Mouse (Mus musculus) CH12.LX (cell line): ENCODE results near the gene Nipal4. TPM values are rescaled to one million over a fixed set of nuclear protein-coding genes. Genes with fewer than 3 reads are reported as not detected.
A peak's percentile ranks its signal among the peaks of the same experiment; 100 is the strongest.

Experiments used
- DNase-seq: peaks from one replicate; pipeline ENCODE4 v3.0.0-alpha.2; 2013; ENCODE audit errors: extremely low read depth
- H3K27ac ChIP-seq: 2 replicates; pipeline ENCODE4 v1.5.1; 2012; ENCODE audit warnings: low read depth, mild to moderate bottlenecking, control low read depth, moderate library complexity; ENCODE audit not compliant: insufficient read depth
- H3K27me3 ChIP-seq: replicated peaks from 2 replicates; pipeline ENCODE3; 2012; ENCODE audit warnings: inconsistent platforms
- H3K36me3 ChIP-seq, 2 experiments: replicated peaks in 1 of 2; 2 replicates each; pipeline versions ENCODE3 to v1.6.1; 2012; ENCODE audit warnings: inconsistent platforms in 1 of 2, low read length in 1 of 2, mild to moderate bottlenecking in 1 of 2, mixed read lengths in 1 of 2, moderate library complexity in 1 of 2; ENCODE audit not compliant: control insufficient read depth in 1 of 2, insufficient read depth in 1 of 2
- H3K4me1 ChIP-seq, 2 experiments: 2 replicates each; pipeline ENCODE4 v1.6.1; 2012; ENCODE audit warnings: inconsistent platforms in 1 of 2, moderate library complexity in 1 of 2; ENCODE audit not compliant: insufficient read depth in 2 of 2, control insufficient read depth in 1 of 2
- H3K4me2 ChIP-seq: 2 replicates; pipeline ENCODE4 v1.6.1; 2012; ENCODE audit warnings: low read depth, mild to moderate bottlenecking, control low read depth; ENCODE audit not compliant: poor library complexity, insufficient read depth, severe bottlenecking
- H3K4me3 ChIP-seq, 3 experiments: fragments of 150-350 bp in 1 of 3; sonication (generic) in 1 of 3; replicated peaks in 1 of 3; 2 replicates each; pipeline versions ENCODE3 to v1.5.1; 2011 to 2012; ENCODE audit warnings: low read depth in 2 of 3, low read length in 2 of 3, mild to moderate bottlenecking in 2 of 3, moderate library complexity in 2 of 3, control low read depth in 1 of 3, improper control_type of control experiment in 1 of 3, inconsistent platforms in 1 of 3, mixed read lengths in 1 of 3; ENCODE audit not compliant: poor library complexity in 1 of 3
- H3K79me2 ChIP-seq: replicated peaks from 2 replicates; pipeline ENCODE4 v1.6.1; 2012; ENCODE audit warnings: mild to moderate bottlenecking, moderate library complexity; ENCODE audit not compliant: control insufficient read depth, poor library complexity, insufficient read depth, severe bottlenecking; ENCODE audit errors: extremely low read depth
- H3K9ac ChIP-seq: 2 replicates; pipeline ENCODE4 v1.6.1; 2012; ENCODE audit warnings: low read depth, mild to moderate bottlenecking, control low read depth, moderate library complexity; ENCODE audit not compliant: insufficient read depth
- H3K9me3 ChIP-seq: replicated peaks from 2 replicates; pipeline ENCODE3; 2012; ENCODE audit warnings: low read length, inconsistent platforms, mixed read lengths
- BHLHE40 ChIP-seq: IDR thresholded peaks from 2 replicates; pipeline ENCODE4 v1.6.1; 2011; ENCODE audit warnings: mild to moderate bottlenecking, low read depth, low read length, improper control_type of control experiment
- CHD1 ChIP-seq: IDR thresholded peaks from 2 replicates; pipeline ENCODE4 v1.6.1; 2012; ENCODE audit warnings: low read depth, low read length, improper control_type of control experiment, inconsistent platforms
- CHD2 ChIP-seq: IDR thresholded peaks from 2 replicates; pipeline ENCODE4 v1.6.1; 2011; ENCODE audit warnings: low read length, improper control_type of control experiment
- CTCF ChIP-seq, 2 experiments: IDR thresholded peaks in 1 of 2; conservative IDR thresholded peaks in 1 of 2; 2 replicates each; pipeline ENCODE4 v1.5.1; 2011 to 2012; ENCODE audit warnings: low read depth in 2 of 2, low read length in 2 of 2, improper control_type of control experiment in 1 of 2, inconsistent platforms in 1 of 2, mild to moderate bottlenecking in 1 of 2, moderate library complexity in 1 of 2
- E2F4 ChIP-seq: IDR thresholded peaks from 2 replicates; pipeline ENCODE4 v1.6.1; 2011; ENCODE audit warnings: low read depth, low read length, improper control_type of control experiment; ENCODE audit not compliant: insufficient replicate concordance
- EP300 ChIP-seq: IDR thresholded peaks from 2 replicates; pipeline ENCODE4 v1.6.1; 2011; ENCODE audit warnings: low read length, improper control_type of control experiment
- ETS1 ChIP-seq: conservative IDR thresholded peaks from 2 replicates; pipeline ENCODE4 v1.6.1; 2012; ENCODE audit warnings: low read depth, mild to moderate bottlenecking, inconsistent platforms, low read length, improper control_type of control experiment, moderate library complexity
- GABPA ChIP-seq: IDR thresholded peaks from 2 replicates; pipeline ENCODE4 v1.6.1; 2012; ENCODE audit warnings: low read depth, low read length, improper control_type of control experiment, inconsistent platforms; ENCODE audit not compliant: insufficient replicate concordance
- HCFC1 ChIP-seq: IDR thresholded peaks from 2 replicates; pipeline ENCODE4 v1.6.1; 2012; ENCODE audit warnings: low read depth, mild to moderate bottlenecking, inconsistent platforms, low read length, improper control_type of control experiment
- IRF4 ChIP-seq: IDR thresholded peaks from 2 replicates; pipeline ENCODE4 v1.6.1; 2014; ENCODE audit warnings: low read depth, mild to moderate bottlenecking, inconsistent platforms, low read length, improper control_type of control experiment
- JUND ChIP-seq: conservative IDR thresholded peaks from 2 replicates; pipeline ENCODE4 v1.6.1; 2011; ENCODE audit warnings: low read depth, low read length, improper control_type of control experiment
- MAFK ChIP-seq: IDR thresholded peaks from 2 replicates; pipeline ENCODE4 v1.6.1; 2011; ENCODE audit warnings: low read length, improper control_type of control experiment; ENCODE audit not compliant: insufficient replicate concordance
- MXI1 ChIP-seq: IDR thresholded peaks from 2 replicates; pipeline ENCODE4 v1.6.1; 2011; ENCODE audit warnings: mild to moderate bottlenecking, low read depth, low read length, improper control_type of control experiment
- NRF1 ChIP-seq: IDR thresholded peaks from 2 replicates; pipeline ENCODE4 v1.6.1; 2014; ENCODE audit warnings: low read depth, mild to moderate bottlenecking, inconsistent platforms, low read length, improper control_type of control experiment, moderate library complexity
- RCOR1 ChIP-seq: conservative IDR thresholded peaks from 2 replicates; pipeline ENCODE4 v1.6.1; 2012; ENCODE audit warnings: low read depth, mild to moderate bottlenecking, inconsistent platforms, low read length, improper control_type of control experiment
- SMC3 ChIP-seq: IDR thresholded peaks from 2 replicates; pipeline ENCODE4 v1.6.1; 2011; ENCODE audit warnings: low read depth, low read length, improper control_type of control experiment
- TBP ChIP-seq: conservative IDR thresholded peaks from 2 replicates; pipeline ENCODE4 v1.6.1; 2011; ENCODE audit warnings: low read depth, low read length, improper control_type of control experiment
- UBTF ChIP-seq: IDR thresholded peaks from 2 replicates; pipeline ENCODE4 v1.6.1; 2012; ENCODE audit warnings: low read depth, mild to moderate bottlenecking, inconsistent platforms, low read length, improper control_type of control experiment, moderate library complexity
- USF2 ChIP-seq: conservative IDR thresholded peaks from 2 replicates; pipeline ENCODE4 v1.6.1; 2011; ENCODE audit warnings: low read depth, low read length, improper control_type of control experiment
- ZKSCAN1 ChIP-seq: IDR thresholded peaks from 2 replicates; pipeline ENCODE4 v1.6.1; 2012; ENCODE audit warnings: low read depth, inconsistent platforms, low read length, improper control_type of control experiment, borderline replicate concordance
- ZNF384 ChIP-seq: IDR thresholded peaks from 2 replicates; pipeline ENCODE4 v1.6.1; 2012; ENCODE audit warnings: low read depth, low read length, improper control_type of control experiment, inconsistent platforms
- dilution Hi-C: fragments of 300-500 bp; cut with MboI; formaldehyde crosslinking; loops from 2 replicates; pipeline ENCODE4 v1.14.3; 2020; ENCODE audit warnings: low sequenced_read_pairs; ENCODE audit not compliant: extremely low pct_unique_long_range_greater_than_20kb, extremely low pct_ligation_motif_present
- in situ Hi-C: fragments of 300-500 bp; cut with MboI; formaldehyde crosslinking; loops from 3 replicates; pipeline ENCODE4 v1.14.3; 2019; ENCODE audit warnings: low sequenced_read_pairs, low pct_ligation_motif_present, low pct_unique_long_range_greater_than_20kb, mixed read lengths
- polyA plus RNA-seq: library from polyadenylated mRNA; unstranded; fragments of >175 nt; gene quantifications from 2 replicates; pipeline ENCODE4 v1.2.1, GENCODE M21; 2012; ENCODE audit warnings: low read depth; ENCODE audit not compliant: insufficient read length
- total RNA-seq, 2 experiments: library from RNA; depleted of rRNA; stranded (reverse); fragments of 300-350 nt in 1 of 2; fragments of >200 nt in 1 of 2; gene quantifications; 2 replicates each; pipeline ENCODE4 v1.2.3; 2012 to 2014

Gene Nipal4
- total and polyA plus RNA-seq, 3 experiments, result 0.08 TPM; not detected in 2

DNA sequence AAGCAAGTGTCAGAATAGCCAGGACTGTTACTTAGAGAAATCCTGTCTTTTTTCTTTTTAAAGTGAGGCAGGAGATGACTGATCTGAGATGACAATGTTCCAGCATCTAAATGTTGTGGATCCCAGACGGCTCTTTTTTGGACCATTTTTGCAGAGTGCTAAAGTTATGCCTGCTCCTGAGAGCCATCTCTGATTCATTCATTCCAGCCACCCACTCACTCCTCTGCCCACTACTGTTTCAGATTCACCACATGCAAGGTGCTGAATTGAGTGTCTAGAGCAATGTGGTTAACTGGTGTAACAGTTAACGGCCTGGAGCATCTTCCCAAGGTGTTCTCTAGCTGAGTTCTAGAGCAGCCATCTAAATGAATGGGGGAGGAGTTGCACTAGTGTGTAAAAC, 31.4 kb downstream of the Nipal4 start:
- H3K27me3 ChIP-seq, result no peaks in the 10 kb centered on the region
- peak; percentile 49 for DNase-seq
- peaks cover 0 to 48% of the 10 kb centered on the region in 2 experiments for H3K36me3 ChIP-seq
- dilution Hi-C loops, result no loop called here
- no peaks in the 10 kb centered on the region for H3K9me3 ChIP-seq
- H3K9ac ChIP-seq, result no peak overlapping the region
- H3K4me1 ChIP-seq, result peaks cover 4 to 11% of the 10 kb centered on the region in 2 experiments; a peak in 3 of 4 replicates
- in situ Hi-C loops, result loop anchor here (25.0 kb wide), 1 partner anchor 173 kb away; the partner anchor contains the start of gene Thg1l
- H3K4me2 ChIP-seq, result no peak overlapping the region
- H3K27ac ChIP-seq, result no peak overlapping the region
- TF ChIP-seq BHLHE40, result peak; percentile 35; the same call in 1 of the 2 replicates
- TF ChIP-seq ETS1, result peak; percentile 28; the same call in 1 of the 2 replicates
- peak; percentile 65; the same call in 1 of the 2 replicates for TF ChIP-seq MAFK
- no peak for TF ChIP-seq ZKSCAN1
- 0 out of 2 replicates have a peak, but pooled peaks have one; percentile 9 for TF ChIP-seq JUND
- peak; percentile 31; the same call in 1 of the 2 replicates for TF ChIP-seq IRF4
- no peak for TF ChIP-seq SMC3
- peak; percentile 78; the same call in 1 of the 2 replicates for TF ChIP-seq EP300
- TF ChIP-seq, all 38 proteins: peak for 6
- Histone ChIP-seq H3K79me2 (no peaks in the 10 kb centered on the region), H3K4me3 (no peak overlapping the region)

- Histone ChIP-seq H3K4me2 (no peak overlapping the region), H3K27me3 (no peaks in the 10 kb centered on the region), H3K4me1 (peaks cover 16 to 38% of the 10 kb centered on the region in 2 experiments), H3K79me2 (no peaks in the 10 kb centered on the region), H3K36me3 (peaks cover 0 to 20% of the 10 kb centered on the region in 2 experiments), H3K27ac (no peak overlapping the region)
- dilution Hi-C loops, result no loop called here
- no peak for TF ChIP-seq ETS1
- no peak for TF ChIP-seq E2F4
- TF ChIP-seq TBP, result no peak
- no peak for TF ChIP-seq MXI1
- TF ChIP-seq ZNF384, result no peak
- no peak for TF ChIP-seq NRF1
- TF ChIP-seq GABPA, result no peak
- TF ChIP-seq USF2, result no peak
- no peak for TF ChIP-seq CHD2
- TF ChIP-seq BHLHE40, result no peak
- TF ChIP-seq CTCF (conservative IDR thresholded peaks at IDR 0.05 in 1 of 2, IDR thresholded peaks at IDR 0.05 in 1 of 2; ENCODE audit: low read depth in 2 of 2, low read length in 2 of 2), result no peak
- TF ChIP-seq EP300, result no peak
- TF ChIP-seq RCOR1, result no peak
- no peak for TF ChIP-seq UBTF
- no peak for TF ChIP-seq HCFC1
- no peak for TF ChIP-seq CHD1
- TF ChIP-seq, all 38 proteins: peak for 0
- Histone ChIP-seq H3K9me3 (no peaks in the 10 kb centered on the region), H3K9ac (no peak overlapping the region), H3K4me3 (no peak overlapping the region)
- in situ Hi-C loops, result loop anchor here (25.0 kb wide), 1 partner anchor 169 kb away; the partner anchor contains the start of gene Thg1l
- no peak for DNase-seq
Observed at GRCm38 (mm10) chr11:46131022-46131986, 35.0 kb downstream of the Nipal4 start.
